Mouse (Mus musculus) liver, embryonic 13.5 days (tissue): ENCODE data around the gene Nfkbie. TPM values are rescaled to one million over a fixed set of nuclear protein-coding genes. Genes with fewer than 3 reads are reported as not detected.
A peak's percentile ranks its signal among the peaks of the same experiment; 100 is the strongest.

Source experiments
- ATAC-seq: fragments of 200-750 bp; cut with Nextera tagmentation; 2 replicates; pipeline ENCODE4 v1.8.0; 2017; ENCODE audit warnings: low read depth, mild to moderate bottlenecking, moderate number of reproducible peaks, moderate library complexity
- DNase-seq: peaks from one replicate; pipeline ENCODE4 v3.0.0; 2022
- H3K27ac ChIP-seq: fragments of 300-500 bp; sonication (generic); 2 replicates; pipeline ENCODE4 v1.5.1; 2015; ENCODE audit warnings: moderate library complexity, mild to moderate bottlenecking, inconsistent platforms
- H3K27me3 ChIP-seq: fragments of 300-500 bp; sonication (generic); 2 replicates; pipeline ENCODE4 v1.6.1; 2015; ENCODE audit warnings: mild to moderate bottlenecking, inconsistent platforms
- H3K36me3 ChIP-seq: fragments of 300-500 bp; sonication (generic); 2 replicates; pipeline ENCODE4 v1.6.1; 2015; ENCODE audit warnings: mild to moderate bottlenecking, inconsistent platforms
- H3K4me1 ChIP-seq: fragments of 300-500 bp; sonication (generic); replicated peaks from 2 replicates; pipeline ENCODE4 v1.6.1; 2015; ENCODE audit warnings: inconsistent platforms
- H3K4me2 ChIP-seq: fragments of 300-500 bp; sonication (generic); 2 replicates; pipeline ENCODE4 v1.6.1; 2015; ENCODE audit warnings: inconsistent platforms, mild to moderate bottlenecking, moderate library complexity
- H3K4me3 ChIP-seq: fragments of 300-500 bp; sonication (generic); replicated peaks from 2 replicates; pipeline ENCODE4 v1.5.1; 2015; ENCODE audit warnings: mild to moderate bottlenecking, inconsistent platforms
- H3K9ac ChIP-seq: fragments of 300-500 bp; sonication (generic); 2 replicates; pipeline ENCODE4 v1.6.1; 2015; ENCODE audit warnings: mild to moderate bottlenecking, inconsistent platforms
- H3K9me3 ChIP-seq: fragments of 300-500 bp; sonication (generic); replicated peaks from 2 replicates; pipeline ENCODE4 v1.6.1; 2016; ENCODE audit warnings: inconsistent platforms
- WGBS: fragments of 180-500 bp; shearing (Covaris S2); methylation state at CpG from one replicate; pipeline ENCODE4 v1.1.7; 2015; ENCODE audit not compliant: insufficient replicate concordance; 5-methylcytosine and 5-hydroxymethylcytosine counted together
- polyA plus RNA-seq: library from polyadenylated mRNA; unstranded; fragments of >200 nt; fragmentation: Nextera tagmentation; extraction: Ambion mirVana; gene quantifications from 2 replicates; pipeline ENCODE4 v1.2.1, GENCODE M21; 2015

Nfkbie gene
- polyA plus RNA-seq, 1 experiment from 2014 or later: 1.4 TPM

DNA sequence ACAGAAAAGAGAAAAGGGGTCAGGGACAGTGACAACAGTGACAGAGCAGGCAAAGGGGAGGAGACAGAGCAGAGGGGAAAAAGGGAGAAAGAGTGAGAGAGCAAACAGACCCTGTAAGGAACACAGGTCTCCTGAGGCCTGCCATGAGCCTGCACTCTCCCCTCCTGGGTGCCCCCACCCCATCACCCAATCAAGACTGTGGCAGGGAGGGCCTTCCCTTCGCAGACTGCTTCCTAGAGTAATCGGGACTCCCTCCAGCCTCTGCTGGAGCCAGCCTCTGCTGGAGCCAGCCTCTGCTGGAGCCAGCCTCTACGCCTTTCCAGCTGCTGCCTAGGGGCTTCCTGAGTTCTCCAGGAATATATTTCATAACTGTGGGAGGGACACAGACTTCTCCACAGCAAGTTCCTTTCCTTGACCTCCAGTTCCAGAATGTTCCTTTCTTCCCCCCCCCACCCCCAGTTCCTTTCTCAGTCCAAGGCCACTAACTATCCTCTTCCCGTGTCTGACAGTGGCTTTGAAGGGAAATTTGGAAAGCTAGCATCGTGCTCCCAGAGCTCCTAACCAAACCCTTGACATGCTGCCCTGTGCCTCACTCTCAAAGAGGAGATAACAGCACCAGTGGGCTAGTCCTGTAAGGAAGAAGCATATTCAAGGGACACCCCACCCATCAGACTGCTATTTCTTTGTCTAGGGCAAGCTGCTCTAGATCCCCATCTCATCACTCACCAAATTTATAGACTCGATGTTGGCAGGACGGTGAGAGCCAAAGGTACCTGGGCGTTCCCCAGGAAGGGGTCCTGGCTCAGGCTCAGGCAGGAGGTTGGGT lies 37.3 kb downstream of the Nfkbie start:
- peak overlapping the region; percentile 97 for H3K27ac ChIP-seq
- peaks cover 82% of the 10 kb centered on the region for H3K4me1 ChIP-seq
- DNase-seq (no peak), ATAC-seq (peak; percentile 64)
- H3K4me3 ChIP-seq: peak overlapping the region; percentile 92
- peak overlapping the region; percentile 100 for H3K4me2 ChIP-seq
- no peaks in the 10 kb centered on the region for H3K9me3 ChIP-seq
- H3K9ac ChIP-seq: peak overlapping the region; percentile 97
- H3K36me3 ChIP-seq: peaks cover 44% of the 10 kb centered on the region
- H3K27me3 ChIP-seq: no peaks in the 10 kb centered on the region
- WGBS: 27% methylated on average over 8 of the region's 8 CpGs

GRCm38 (mm10) chr17:45593479-45593878 lies 38.0 kb downstream of the Nfkbie start:
- H3K4me2 ChIP-seq: peak overlapping the region; percentile 100
- H3K9ac ChIP-seq: peak overlapping the region; percentile 97
- H3K36me3 ChIP-seq: peaks cover 37% of the 10 kb centered on the region
- peak overlapping the region; percentile 97 for H3K27ac ChIP-seq
- no peaks in the 10 kb centered on the region for H3K9me3 ChIP-seq
- 9% methylated on average over 8 of the region's 8 CpGs for WGBS
- peak; percentile 84 for ATAC-seq
- peaks cover 86% of the 10 kb centered on the region for H3K4me1 ChIP-seq
- H3K4me3 ChIP-seq: peak overlapping the region; percentile 92
- DNase-seq: peak; percentile 87
- H3K27me3 ChIP-seq: no peaks in the 10 kb centered on the region

GRCm38 (mm10) chr17:45594195-45594594 lies 38.7 kb downstream of the Nfkbie start:
- Histone ChIP-seq H3K4me2 (peak overlapping the region; percentile 100), H3K9ac (peak overlapping the region; percentile 97), H3K27ac (peak overlapping the region; percentile 97), H3K27me3 (no peaks in the 10 kb centered on the region), H3K9me3 (no peaks in the 10 kb centered on the region), H3K4me3 (peak overlapping the region; percentile 92), H3K36me3 (peaks cover 30% of the 10 kb centered on the region), H3K4me1 (peaks cover 90% of the 10 kb centered on the region)
- ATAC-seq (no peak), DNase-seq (peak; percentile 35)
- WGBS: 19% methylated on average over 8 of the region's 8 CpGs

- H3K27ac ChIP-seq: peak overlapping the region; percentile 97
- H3K4me3 ChIP-seq: peak overlapping the region; percentile 92
- H3K9ac ChIP-seq: peak overlapping the region; percentile 97
- H3K9me3 ChIP-seq: no peaks in the 10 kb centered on the region
- 0 out of 2 replicates have a peak, but pooled peaks cover 2% of the 10 kb centered on the region for H3K27me3 ChIP-seq
- H3K4me1 ChIP-seq: peaks cover 91% of the 10 kb centered on the region
- DNase-seq (peak; percentile 74), ATAC-seq (peak; percentile 42)
- H3K4me2 ChIP-seq: peak overlapping the region; percentile 100
- WGBS: under 1% methylated on average over 58 of the region's 58 CpGs
- H3K36me3 ChIP-seq: peaks cover 21% of the 10 kb centered on the region
Observed at GRCm38 (mm10) chr17:45594881-45595735, 39.6 kb downstream of the Nfkbie start.

GRCm38 (mm10) chr17:45595736-45596390 lies 40.4 kb downstream of the Nfkbie start:
- Histone ChIP-seq H3K9ac (peak overlapping the region; percentile 97), H3K27ac (peak overlapping the region; percentile 97), H3K4me3 (peak overlapping the region; percentile 92), H3K4me2 (peak overlapping the region; percentile 100), H3K27me3 (0 out of 2 replicates have a peak, but pooled peaks cover 7% of the 10 kb centered on the region), H3K9me3 (no peaks in the 10 kb centered on the region), H3K36me3 (peaks cover 13% of the 10 kb centered on the region), H3K4me1 (peaks cover 91% of the 10 kb centered on the region)
- DNase-seq (no peak), ATAC-seq (no peak)
- WGBS: 20% methylated on average over 23 of the region's 23 CpGs

DNA sequence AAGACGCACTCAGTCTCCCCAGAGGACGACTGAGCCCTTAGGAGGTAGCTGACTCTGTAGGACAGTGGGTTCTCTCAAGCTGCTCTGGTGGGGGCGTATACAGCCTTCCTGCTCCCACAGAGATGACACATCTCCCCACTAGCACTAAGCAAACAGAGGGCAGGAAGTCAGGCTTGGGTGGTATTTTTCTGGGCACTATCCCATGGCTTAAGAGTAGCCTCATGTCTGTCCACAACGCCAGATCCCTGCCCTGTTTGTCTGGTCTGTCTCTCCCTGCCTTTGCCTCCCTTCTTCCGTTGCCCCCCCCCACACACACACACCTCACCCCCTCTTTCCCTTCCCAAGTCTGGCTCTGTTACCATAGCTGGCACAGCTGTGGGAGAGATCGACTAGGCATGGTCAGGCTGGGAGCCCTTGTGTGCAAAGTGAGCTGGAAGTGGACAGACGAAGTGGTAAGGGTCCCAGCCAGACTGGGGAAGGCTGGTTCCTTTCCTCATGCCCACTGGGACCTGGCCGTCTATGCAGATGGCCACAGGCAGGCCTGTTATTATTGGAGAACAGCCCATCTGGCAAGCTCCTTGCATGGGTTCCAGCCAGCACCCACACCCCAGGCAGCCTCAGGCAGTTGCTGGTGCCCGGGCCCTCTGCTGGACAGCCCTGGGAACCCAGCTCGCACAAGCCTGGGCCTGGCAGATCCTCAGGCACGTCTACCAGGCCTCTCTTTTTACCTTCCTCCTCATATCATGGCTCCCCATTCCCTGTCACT lies 41.3 kb downstream of the Nfkbie start:
- Histone ChIP-seq H3K9ac (peak overlapping the region; percentile 47; the same call in 1 of the 2 replicates), H3K4me2 (0 out of 2 replicates have a peak overlapping the region, but pooled peaks have one; percentile 100), H3K27me3 (0 out of 2 replicates have a peak, but pooled peaks cover 7% of the 10 kb centered on the region), H3K9me3 (no peaks in the 10 kb centered on the region), H3K4me3 (no peak overlapping the region), H3K4me1 (peaks cover 91% of the 10 kb centered on the region), H3K36me3 (peaks cover 4% of the 10 kb centered on the region), H3K27ac (peak overlapping the region; percentile 97)
- 36% methylated on average over 11 of the region's 11 CpGs for WGBS
- ATAC-seq (peak; percentile 30), DNase-seq (peak; percentile 70)

DNA sequence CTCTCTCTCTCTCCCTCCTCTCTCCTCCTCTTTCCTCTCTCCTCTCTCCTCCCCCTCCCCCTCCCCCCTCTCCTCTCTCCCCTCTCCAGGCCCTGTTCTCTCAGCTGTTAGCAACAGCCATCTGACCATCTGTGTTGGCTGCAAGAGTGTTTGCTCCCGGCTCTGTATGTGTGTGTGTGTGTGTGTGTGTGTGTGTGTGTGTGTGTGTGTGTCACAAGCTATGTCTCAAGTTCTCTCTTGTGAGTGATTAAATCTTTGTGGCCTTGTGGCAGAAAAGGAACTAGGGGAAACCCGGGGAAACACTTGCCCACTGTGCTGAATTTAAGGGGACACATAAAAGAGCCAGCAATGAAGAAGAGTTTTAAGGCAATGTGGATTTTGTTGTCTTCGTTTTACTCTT lies 42.3 kb downstream of the Nfkbie start:
- H3K4me1 ChIP-seq: peaks cover 89% of the 10 kb centered on the region
- no peaks in the 10 kb centered on the region for H3K36me3 ChIP-seq
- 0 out of 2 replicates have a peak, but pooled peaks cover 7% of the 10 kb centered on the region for H3K27me3 ChIP-seq
- H3K9me3 ChIP-seq: no peaks in the 10 kb centered on the region
- ATAC-seq: no peak
- H3K27ac ChIP-seq: peak overlapping the region; percentile 16; the same call in 1 of the 2 replicates
- 16% methylated on average over 3 of the region's 3 CpGs for WGBS
- no peak for DNase-seq
- no peak overlapping the region for H3K4me3 ChIP-seq
- H3K9ac ChIP-seq: no peak overlapping the region
- no peak overlapping the region for H3K4me2 ChIP-seq

DNA sequence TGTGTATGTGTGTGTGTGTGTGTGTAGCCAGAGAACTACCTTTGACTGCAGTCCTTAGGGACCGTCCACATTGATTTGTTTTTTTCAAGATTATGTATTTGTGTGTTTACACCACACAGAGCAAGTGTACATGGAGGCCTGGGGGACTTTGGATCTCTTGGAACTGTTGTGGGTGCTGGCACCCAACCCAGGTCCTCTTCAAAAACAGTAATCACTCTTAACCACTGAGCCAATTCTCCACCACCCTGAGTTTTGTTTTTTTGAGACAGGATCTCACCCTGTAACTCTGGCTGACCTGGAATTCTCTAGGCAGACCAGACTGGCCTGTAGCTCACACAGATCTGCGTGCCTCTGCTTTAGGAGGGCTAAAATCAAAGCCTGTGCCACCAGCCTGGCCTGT lies 42.9 kb downstream of the Nfkbie start:
- no peaks in the 10 kb centered on the region for H3K36me3 ChIP-seq
- WGBS: 73% methylated on average over 2 of the region's 2 CpGs
- H3K27me3 ChIP-seq: 0 out of 2 replicates have a peak, but pooled peaks cover 7% of the 10 kb centered on the region
- no peak for ATAC-seq
- H3K27ac ChIP-seq: peak overlapping the region; percentile 18; the same call in 1 of the 2 replicates
- no peak for DNase-seq
- H3K4me2 ChIP-seq: no peak overlapping the region
- no peak overlapping the region for H3K4me3 ChIP-seq
- H3K9ac ChIP-seq: no peak overlapping the region
- H3K4me1 ChIP-seq: peaks cover 83% of the 10 kb centered on the region
- H3K9me3 ChIP-seq: no peaks in the 10 kb centered on the region

GRCm38 (mm10) chr17:45598891-45599290 lies 43.4 kb downstream of the Nfkbie start:
- ATAC-seq (no peak), DNase-seq (no peak)
- Histone ChIP-seq H3K4me2 (peak overlapping the region; percentile 80), H3K9ac (peak overlapping the region; percentile 69; the same call in 1 of the 2 replicates), H3K27ac (peak overlapping the region; percentile 18; the same call in 1 of the 2 replicates), H3K4me3 (peak overlapping the region; percentile 53; the same call in 1 of the 2 replicates), H3K9me3 (no peaks in the 10 kb centered on the region), H3K27me3 (0 out of 2 replicates have a peak, but pooled peaks cover 7% of the 10 kb centered on the region), H3K36me3 (no peaks in the 10 kb centered on the region), H3K4me1 (peaks cover 77% of the 10 kb centered on the region)
- 54% methylated on average over 3 of the region's 3 CpGs for WGBS
